Mouse (Mus musculus) heart, postnatal 36 days (tissue): ENCODE data around the gene Zswim1. TPM values are rescaled to one million over a fixed set of nuclear protein-coding genes. Genes with fewer than 3 reads are reported as not detected.
"Not testable (repeated sequence)": the region's sequence is repeated elsewhere in the genome, so short reads cannot be mapped to it uniquely, and the experiment has no call there.

Experiments
- DNase-seq, 2 experiments: peaks; one replicate each; pipeline ENCODE4 v3.0.0; 2021 to 2022
- intact Hi-C: fragments of 180-260 bp; cut with DNase I; formaldehyde crosslinking; loops from one replicate; pipeline ENCODE4 v1.15.1; 2025
- total RNA-seq, 2 experiments: library from RNA; stranded (reverse); gene quantifications; 2 replicates each; pipeline ENCODE4 v1.2.3; 2021

Zswim1 gene
- total RNA-seq, 2 experiments from 2014 or later, result 4.2 to 4.5 TPM

DNA sequence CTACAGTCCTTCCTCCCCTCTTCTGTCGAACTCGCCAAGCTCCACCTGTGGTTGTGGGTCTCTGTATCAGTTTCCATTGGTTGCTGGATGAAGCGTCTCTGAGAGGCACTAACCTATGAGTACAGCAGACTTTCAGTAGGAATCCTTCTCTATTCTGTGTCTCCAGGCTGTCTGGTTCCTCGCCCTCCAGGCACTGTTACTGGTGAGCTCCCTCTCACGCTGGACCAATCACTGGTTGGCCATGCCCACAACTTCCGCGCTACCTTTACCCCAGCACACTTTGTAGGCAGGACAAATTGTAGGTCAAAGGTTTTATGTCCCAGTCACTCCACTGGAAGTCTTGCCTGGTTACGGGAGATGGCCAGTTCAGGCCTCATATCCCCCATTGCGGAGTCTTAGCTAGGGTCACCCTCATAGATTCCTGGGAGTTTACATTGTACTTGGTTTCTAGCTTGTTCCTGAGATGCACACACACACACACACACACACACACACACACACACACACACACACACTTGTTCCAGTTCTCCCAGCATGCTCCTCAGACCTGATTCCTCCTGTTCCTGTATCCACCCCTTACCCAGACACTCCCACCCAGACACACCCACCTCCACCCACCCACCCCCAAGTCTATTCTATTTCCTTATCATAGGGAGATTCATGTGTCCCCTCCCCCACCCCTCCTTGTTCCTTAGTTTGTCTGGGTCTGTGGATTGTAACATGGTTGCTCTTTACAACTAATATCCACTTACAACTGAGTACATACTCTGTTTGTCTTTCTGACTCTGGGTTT lies 37.4 kb downstream of the Zswim1 start:
- intact Hi-C loops, result no loop called here
- no peak for DNase-seq

DNA sequence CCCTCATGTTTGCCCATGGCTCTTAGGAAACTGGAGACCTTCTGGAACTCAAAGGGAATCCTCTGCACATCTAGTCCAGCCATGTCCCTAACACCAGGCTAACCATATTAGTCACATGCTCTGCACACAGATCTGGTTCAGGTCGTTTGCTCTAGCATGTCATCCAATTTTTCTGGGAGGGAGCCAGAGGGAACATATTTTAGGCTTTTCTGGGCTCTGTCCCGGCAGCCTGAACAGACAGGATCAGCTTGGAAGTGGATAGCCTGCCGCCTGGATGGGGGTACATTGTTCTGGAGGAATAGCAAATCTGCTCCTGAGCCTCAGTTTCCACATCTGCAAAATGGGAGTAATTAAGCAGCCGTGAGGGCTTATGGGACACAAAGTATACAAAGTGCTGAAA lies 38.6 kb downstream of the Zswim1 start:
- no peak for DNase-seq
- intact Hi-C loops, result no loop called here

DNA sequence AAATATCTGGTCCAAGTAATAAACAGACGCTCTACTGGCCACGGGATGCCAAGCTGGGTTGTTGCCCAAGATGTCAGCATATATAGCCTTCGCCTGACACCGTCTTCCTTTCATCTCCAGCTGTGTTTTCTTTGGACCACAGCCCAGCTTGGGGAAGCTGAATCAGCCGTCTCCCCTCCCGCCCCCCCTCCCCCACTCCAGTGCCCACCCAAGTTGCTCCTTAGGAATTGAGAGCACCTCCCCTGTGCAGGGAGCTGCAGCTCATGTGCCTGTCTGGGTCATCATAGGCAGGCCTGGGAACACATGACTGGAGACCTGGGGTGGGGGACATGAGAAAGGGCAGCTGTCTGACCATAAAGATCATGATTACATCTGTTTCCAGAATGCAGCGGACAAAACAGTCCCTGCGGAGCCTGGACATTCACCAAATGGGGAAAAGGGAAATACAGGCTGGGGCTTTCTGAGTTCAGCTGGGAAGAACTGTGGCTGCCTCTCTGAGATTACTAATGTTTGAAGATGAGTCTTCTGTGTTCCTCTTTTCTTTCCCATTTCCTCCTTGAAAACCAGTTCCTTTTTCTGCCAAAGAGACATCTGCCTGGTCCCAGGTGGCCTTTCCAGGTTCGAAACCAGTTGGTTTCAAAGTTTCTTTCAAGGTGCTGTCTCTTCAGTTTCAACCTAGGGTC lies 39.8 kb downstream of the Zswim1 start:
- intact Hi-C loops, result no loop called here
- peak; percentile 66 to 70 for DNase-seq

DNA sequence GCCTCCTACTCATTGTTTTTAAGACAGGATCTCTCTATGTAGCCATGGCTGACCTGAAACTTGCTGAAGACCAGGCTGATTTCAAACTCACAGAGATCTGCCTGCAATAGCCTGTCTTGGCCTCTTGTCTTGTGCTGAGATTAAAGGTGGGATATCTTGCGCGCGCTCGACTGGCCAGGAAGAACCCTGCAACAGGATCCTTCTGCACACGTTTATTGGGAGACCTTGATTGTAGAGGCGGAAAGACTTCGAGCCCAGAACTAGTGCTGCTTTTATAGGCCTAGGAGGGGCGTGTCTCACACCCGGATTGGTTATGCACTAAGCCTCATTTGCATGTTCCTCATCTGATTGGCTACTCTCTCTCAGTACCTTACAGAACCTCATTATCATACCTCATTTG lies 40.9 kb downstream of the Zswim1 start:
- intact Hi-C loops, DNase-seq: not testable (repeated sequence)

DNA sequence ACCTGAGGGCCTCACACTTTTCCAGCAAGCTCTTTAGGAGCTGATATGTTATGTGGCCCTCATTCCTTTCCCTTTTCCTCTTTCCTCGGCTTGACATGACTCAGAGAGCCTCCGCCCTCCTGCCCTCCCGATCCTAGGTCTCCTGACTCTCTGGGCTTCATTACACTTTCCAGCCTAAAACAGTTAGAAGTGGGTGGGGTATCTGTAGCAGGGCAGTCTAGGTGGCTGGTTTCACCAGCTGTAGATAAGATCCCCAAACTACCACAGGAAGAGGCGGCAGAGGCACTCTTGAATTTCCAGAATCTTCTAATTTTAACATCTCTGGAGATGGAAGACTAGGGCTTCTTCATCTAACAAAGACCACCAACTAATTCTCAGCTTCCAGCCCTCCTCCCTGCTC lies 42.1 kb downstream of the Zswim1 start:
- intact Hi-C loops, result no loop called here
- DNase-seq, result no peak

DNA sequence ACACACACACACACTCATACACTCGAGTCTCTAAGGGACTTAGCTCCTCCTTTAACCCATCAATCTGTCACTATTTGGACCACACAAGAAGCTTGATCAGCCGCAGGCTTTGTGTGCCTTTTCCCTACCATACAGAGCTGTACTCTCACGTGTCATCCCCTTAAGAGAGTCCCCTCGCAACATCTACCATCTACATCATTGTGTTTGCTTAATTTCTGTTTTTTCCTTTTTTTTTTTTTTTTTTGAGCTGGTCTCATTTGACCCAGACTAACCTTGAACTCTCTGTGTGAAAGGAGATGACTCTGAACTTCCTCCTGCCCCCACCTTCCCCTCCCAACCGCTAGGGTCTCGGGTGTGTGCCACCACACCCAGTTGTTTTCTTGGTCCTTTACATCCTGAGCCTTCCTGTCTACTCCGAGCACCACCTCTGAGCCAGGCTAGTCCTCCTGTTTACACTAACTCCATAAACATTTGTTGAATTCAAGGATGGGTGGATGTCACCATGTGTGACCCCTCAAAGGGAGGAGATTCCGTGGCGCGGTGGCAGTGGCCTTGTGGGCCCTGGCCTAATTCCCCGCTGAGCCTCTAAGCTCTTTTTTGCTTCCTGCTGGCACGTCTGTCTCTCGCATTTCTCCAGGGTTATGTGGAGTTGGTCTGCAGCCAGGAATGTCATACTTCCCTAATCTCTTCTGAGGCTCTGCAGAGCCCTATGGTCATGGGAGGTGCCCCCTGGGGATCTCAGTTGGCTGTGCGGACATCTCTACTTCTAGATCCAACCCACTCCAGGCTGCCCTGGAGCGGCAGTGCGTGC lies 44.5 kb downstream of the Zswim1 start:
- DNase-seq, result peak; percentile 72 to 82
- intact Hi-C loops, result no loop called here

DNA sequence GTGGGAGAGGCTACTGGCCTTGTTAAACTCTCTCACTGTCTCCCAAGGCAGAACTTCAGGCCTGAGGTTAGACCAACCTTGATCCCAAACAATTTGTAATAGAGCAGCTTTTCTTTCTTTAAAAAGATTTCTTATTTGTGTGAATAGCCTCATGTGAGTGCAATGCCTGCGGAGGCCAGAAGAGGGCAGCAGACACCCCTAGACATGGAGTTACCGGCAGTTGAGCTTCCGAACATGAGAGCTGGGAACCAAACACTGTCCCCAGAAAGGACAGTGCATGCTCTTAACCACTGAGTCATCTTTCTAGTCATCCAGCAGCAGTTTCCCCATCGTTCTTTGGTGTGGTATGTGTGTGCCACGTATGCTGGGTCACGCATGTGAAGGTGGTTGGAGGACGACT lies 45.1 kb downstream of the Zswim1 start:
- intact Hi-C loops, result no loop called here
- peak in 1 of 2 experiments; percentile 48 for DNase-seq

DNA sequence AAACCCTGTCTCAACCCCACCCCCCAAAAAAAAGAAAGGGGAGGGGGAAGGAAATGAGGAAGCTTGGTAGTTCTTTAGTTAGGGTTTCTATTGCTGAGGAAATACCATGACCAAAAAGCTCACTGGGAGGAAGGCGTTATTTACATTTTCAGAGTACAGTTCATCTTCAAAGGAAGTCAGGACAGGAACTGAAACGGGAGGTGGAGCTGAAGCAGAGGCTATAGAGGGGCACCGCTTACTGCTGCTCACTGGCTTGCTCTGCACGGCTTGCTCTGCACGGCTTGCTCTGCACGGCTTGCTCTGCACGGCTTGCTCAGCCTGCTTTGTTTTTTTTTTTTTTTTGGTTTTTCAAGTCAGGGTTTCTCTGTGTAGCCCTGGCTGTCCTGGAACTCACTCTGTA lies 46.0 kb downstream of the Zswim1 start:
- DNase-seq, result no peak
- intact Hi-C loops, result no loop called here

DNA sequence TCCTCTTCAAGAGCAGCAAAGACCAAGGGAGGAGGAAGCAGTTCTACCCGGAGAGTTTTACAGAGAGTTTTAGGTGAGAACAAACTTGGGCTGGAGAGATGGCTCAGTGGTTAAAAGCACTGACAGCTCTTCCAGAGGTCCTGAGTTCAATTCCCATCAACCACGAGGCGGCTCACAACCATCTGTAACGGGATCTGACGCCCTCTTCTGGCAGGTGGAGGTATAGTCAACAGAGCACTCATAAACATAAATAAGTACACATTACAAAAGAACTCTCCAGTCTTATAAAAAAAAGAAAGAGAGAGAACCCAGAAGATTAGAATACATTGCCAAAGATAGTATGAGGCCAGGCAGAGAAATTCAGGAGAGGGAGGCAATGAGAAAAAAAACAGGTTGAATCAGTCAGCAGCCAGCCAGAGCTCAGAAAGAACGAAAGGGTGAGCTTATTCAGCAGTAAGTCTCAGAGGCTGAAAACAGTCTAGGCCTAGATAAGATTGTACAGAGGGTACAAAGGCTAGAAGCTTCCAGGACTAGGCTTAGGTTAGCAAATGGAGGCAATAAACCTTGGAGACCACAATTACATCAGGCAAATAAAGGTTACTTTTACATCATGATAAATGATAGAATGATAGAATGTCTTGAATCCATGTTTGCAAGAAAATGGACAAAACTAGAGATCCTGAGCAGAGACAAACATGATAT lies 49.3 kb downstream of the Zswim1 start:
- intact Hi-C loops, result no loop called here
- no peak for DNase-seq

DNA sequence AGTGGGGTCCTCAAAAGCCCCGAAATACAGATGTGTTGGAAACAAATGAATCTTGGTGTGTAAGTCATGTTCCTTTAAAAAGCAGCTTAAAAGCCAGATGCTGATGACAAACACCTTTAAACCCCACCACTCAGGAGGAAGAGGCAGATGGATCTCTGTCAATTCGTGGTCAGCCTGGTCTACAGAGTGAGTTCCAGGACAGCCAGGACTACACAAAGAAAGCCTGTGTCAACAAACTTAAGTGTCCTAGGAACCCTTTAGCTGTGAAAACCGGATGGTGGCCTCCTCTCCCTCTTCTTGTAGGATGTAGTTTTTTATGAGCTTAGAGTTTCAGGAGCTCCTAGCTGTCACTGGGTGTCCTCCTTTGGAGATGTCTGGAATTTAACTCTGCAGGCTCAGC lies 51.1 kb downstream of the Zswim1 start:
- intact Hi-C loops, result no loop called here
- no peak for DNase-seq

DNA sequence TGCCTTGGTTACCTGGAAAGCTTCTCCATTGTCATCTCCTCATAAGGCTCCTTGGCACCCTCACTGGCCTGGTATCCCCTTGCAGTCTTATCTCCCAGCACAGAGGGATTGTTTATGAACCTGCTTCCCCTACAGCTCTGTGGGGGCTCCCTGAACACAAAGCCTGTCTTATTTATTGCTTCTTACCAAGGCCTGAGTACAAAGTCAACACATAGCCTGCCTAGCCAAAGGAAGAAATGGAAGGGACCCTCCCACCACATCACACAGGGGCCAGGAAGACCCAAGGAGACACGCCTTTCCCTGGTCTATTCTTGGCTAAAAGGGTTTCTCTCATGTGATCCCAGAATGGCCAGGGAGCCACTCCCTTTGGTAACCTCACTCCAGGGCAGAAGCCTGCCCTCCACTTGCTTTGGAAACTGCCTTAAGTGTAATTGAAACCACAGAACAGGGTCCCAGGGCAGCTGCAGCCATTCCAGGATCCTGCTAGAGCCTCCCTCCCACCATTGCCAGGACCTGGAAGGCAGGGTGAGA lies 51.8 kb downstream of the Zswim1 start:
- peak; percentile 43 to 63 for DNase-seq
- intact Hi-C loops, result no loop called here

DNA sequence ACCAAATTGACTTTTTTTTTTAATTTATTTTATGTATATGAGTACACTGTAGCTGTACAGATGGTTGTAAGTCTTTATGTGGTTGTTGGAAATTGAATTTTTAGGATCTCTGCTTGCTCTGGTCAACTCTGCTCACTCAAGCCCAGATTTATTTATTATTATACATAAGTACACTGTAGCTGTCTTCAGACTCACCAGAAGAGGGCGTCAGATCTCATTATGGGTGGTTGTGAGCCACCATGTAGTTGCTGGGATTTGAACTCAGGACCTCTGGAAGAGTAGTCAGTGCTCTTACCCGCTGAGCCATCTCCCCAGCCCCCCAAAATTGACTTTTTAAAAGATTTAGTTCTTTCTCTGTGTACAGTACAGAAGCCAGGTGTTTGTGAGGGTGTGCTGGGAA lies 53.2 kb downstream of the Zswim1 start:
- intact Hi-C loops, result loop anchor here (5.0 kb wide), 1 partner anchor 43 kb away; the partner anchor contains the start of genes Ctsa and Neurl2
- DNase-seq, result not testable (repeated sequence)

Other genes starting within 250 kb of the Zswim1 start
- gene Spint3, start 249.2 kb upstream of the Zswim1 start, total RNA-seq, result not detected
- gene Wfdc6a, start 237.2 kb upstream of the Zswim1 start, total RNA-seq, result under 1 TPM in 1 of 2 experiments, not detected in 1; 0.53 TPM
- not detected for gene Eppin, start 229.1 kb upstream of the Zswim1 start, total RNA-seq
- not detected for gene Wfdc6b, start 209.2 kb upstream of the Zswim1 start, total RNA-seq
- not detected for gene Wfdc8, start 209.1 kb upstream of the Zswim1 start, total RNA-seq
- not detected for gene Wfdc16, start 183.9 kb upstream of the Zswim1 start, total RNA-seq
- gene Wfdc10, start 166.6 kb upstream of the Zswim1 start, total RNA-seq, result not detected
- not detected for gene Wfdc9, start 166.1 kb upstream of the Zswim1 start, total RNA-seq
- not detected for gene Wfdc11, start 148.6 kb upstream of the Zswim1 start, total RNA-seq
- not detected for gene Wfdc13, start 137.6 kb upstream of the Zswim1 start, total RNA-seq
- not detected for gene Spint4, start 124.2 kb upstream of the Zswim1 start, total RNA-seq
- gene Spint5, start 107.4 kb upstream of the Zswim1 start, total RNA-seq, result not detected
- gene Wfdc3, start 76.8 kb upstream of the Zswim1 start, total RNA-seq, result not detected
- 10 to 100 TPM; 22.8 to 29.3 TPM for gene Dnttip1, start 76.7 kb upstream of the Zswim1 start, total RNA-seq
- gene Ube2c, start 52.8 kb upstream of the Zswim1 start, total RNA-seq, result 1 to 10 TPM; 2.5 to 3.1 TPM
- not detected for gene Tnnc2, start 42.7 kb upstream of the Zswim1 start, total RNA-seq
- gene Snx21, start 36.9 kb upstream of the Zswim1 start, total RNA-seq, result 10 to 100 TPM; 23.4 to 29.0 TPM
- 10 to 100 TPM; 10.4 to 13.0 TPM for gene Acot8, start 17.8 kb upstream of the Zswim1 start, total RNA-seq
- 1 to 10 TPM; 2.5 to 2.7 TPM for gene Zswim3, start 17.6 kb upstream of the Zswim1 start, total RNA-seq
- under 1 TPM; 0.46 to 0.78 TPM for gene Spata25, start 5.9 kb downstream of the Zswim1 start, total RNA-seq
- 100 to 1,000 TPM; 103 to 106 TPM for gene Ctsa, start 10.2 kb downstream of the Zswim1 start, total RNA-seq
- gene Neurl2, start 10.8 kb downstream of the Zswim1 start, total RNA-seq, result 10 to 100 TPM; 46.2 to 51.4 TPM
- 10 to 100 TPM; 40.3 to 46.3 TPM for gene Pltp, start 35.0 kb downstream of the Zswim1 start, total RNA-seq
- 10 to 100 TPM; 34.1 to 34.5 TPM for gene Pcif1, start 56.6 kb downstream of the Zswim1 start, total RNA-seq
- 10 to 100 TPM in 1 of 2 experiments, 1 to 10 TPM in 1; 8.5 to 10.0 TPM for gene Zfp335, start 89.1 kb downstream of the Zswim1 start, total RNA-seq
- gene Mmp9, start 118.1 kb downstream of the Zswim1 start, total RNA-seq, result under 1 TPM; 0.87 to 0.97 TPM
- under 1 TPM; 0.33 to 0.87 TPM for gene Slc12a5, start 138.1 kb downstream of the Zswim1 start, total RNA-seq
- gene Ncoa5, start 212.2 kb downstream of the Zswim1 start, total RNA-seq, result 10 to 100 TPM; 17.7 to 18.3 TPM
- 1 to 10 TPM; 1.7 to 3.2 TPM for gene Cd40, start 232.9 kb downstream of the Zswim1 start, total RNA-seq